Mouse (Mus musculus) lung, adult 2 months (tissue): Measurements from ENCODE around the gene Plxnd1. TPM values are rescaled to one million over a fixed set of nuclear protein-coding genes. Genes with fewer than 3 reads are reported as not detected.

Source experiments
- DNase-seq: peaks from one replicate; pipeline ENCODE4 v3.0.0; 2022
- H3K4me1 ChIP-seq: fragments of 200-500 bp; 2 replicates; pipeline ENCODE4 v1.6.1; 2011; ENCODE audit warnings: low read length; ENCODE audit not compliant: control insufficient read depth, insufficient read depth
- H3K4me3 ChIP-seq: fragments of 200-500 bp; replicated peaks from 2 replicates; pipeline ENCODE3; 2011; ENCODE audit warnings: low read depth, mild to moderate bottlenecking, control low read depth, low read length; ENCODE audit errors: extremely low read depth
- CTCF ChIP-seq: fragments of 200-500 bp; IDR thresholded peaks from 2 replicates; pipeline ENCODE4 v1.5.1; 2011; ENCODE audit warnings: mild to moderate bottlenecking, low read length, control low read depth; ENCODE audit not compliant: insufficient read depth
- POLR2A ChIP-seq: fragments of 200-500 bp; IDR thresholded peaks from 2 replicates; pipeline ENCODE4 v1.6.1; 2011; ENCODE audit warnings: low read depth, mild to moderate bottlenecking, control low read depth, low read length, borderline replicate concordance; ENCODE audit errors: extremely low read depth
- WGBS: fragments of 180-500 bp; shearing (Covaris S2); methylation state at CpG from one replicate; pipeline ENCODE4 v1.1.7; 2018; 5-methylcytosine and 5-hydroxymethylcytosine counted together
- polyA plus RNA-seq: library from polyadenylated mRNA; depleted of rRNA; stranded (reverse); fragments of >200 nt; gene quantifications from 2 replicates; pipeline ENCODE4 v1.2.3, GENCODE M21; 2012; rRNA removed

Gene Plxnd1
- polyA plus RNA-seq, 1 experiment: 146 TPM

GRCm38 (mm10) chr6:115906871-115907270 lies 87.9 kb downstream of the Plxnd1 start:
- WGBS: 77% methylated on average over 2 of the region's 2 CpGs
- DNase-seq: no peak
- H3K4me1 ChIP-seq: peaks cover 37% of the 10 kb centered on the region
- no peak overlapping the region for H3K4me3 ChIP-seq
- TF ChIP-seq CTCF: no peak
- no peak for TF ChIP-seq POLR2A

GRCm38 (mm10) chr6:115906455-115906854 lies 88.3 kb downstream of the Plxnd1 start:
- H3K4me1 ChIP-seq: peaks cover 36% of the 10 kb centered on the region

GRCm38 (mm10) chr6:115905568-115905967 lies 89.2 kb downstream of the Plxnd1 start:
- TF ChIP-seq CTCF (no peak), POLR2A (no peak)
- Histone ChIP-seq H3K4me3 (no peak overlapping the region), H3K4me1 (peaks cover 32% of the 10 kb centered on the region)
- WGBS: 51% methylated on average over 6 of the region's 6 CpGs
- DNase-seq: no peak

More at GRCm38 (mm10) chr6:115906455-115906854, 88.3 kb downstream of the Plxnd1 start:
- no peak for DNase-seq
- WGBS: 50% methylated on average over 1 of the region's 1 CpGs
- TF ChIP-seq CTCF: no peak
- no peak for TF ChIP-seq POLR2A
- H3K4me3 ChIP-seq: no peak overlapping the region

Other genes with a start within 250 kb of the Plxnd1 start
- 2.2 and 21.5 TPM in 2 replicates for gene Tmem40, start 232.6 kb downstream of the Plxnd1 start, polyA plus RNA-seq
- 5.3 and 8.4 TPM in 2 replicates for gene Cand2, start 220.5 kb downstream of the Plxnd1 start, polyA plus RNA-seq
- gene Rpl32, start 186.3 kb downstream of the Plxnd1 start, polyA plus RNA-seq: 276 and 321 TPM in 2 replicates
- 1.7 and 2.0 TPM in 2 replicates for gene Efcab12, start 156.6 kb downstream of the Plxnd1 start, polyA plus RNA-seq
- gene Mbd4, start 141.6 kb downstream of the Plxnd1 start, polyA plus RNA-seq: 1.3 and 2.5 TPM in 2 replicates
- 12.6 and 13.4 TPM in 2 replicates for gene Ift122, start 141.5 kb downstream of the Plxnd1 start, polyA plus RNA-seq
- 1.0 and 1.3 TPM in 2 replicates for gene Rho, start 63.3 kb downstream of the Plxnd1 start, polyA plus RNA-seq
- gene H1foo, start 50.1 kb downstream of the Plxnd1 start, polyA plus RNA-seq: not detected in 2 replicates
- 10.5 and 16.0 TPM in 2 replicates for gene Tmcc1, start 198.5 kb upstream of the Plxnd1 start, polyA plus RNA-seq
- 51.9 and 53.0 TPM in 2 replicates for gene Washc2, start 213.0 kb upstream of the Plxnd1 start, polyA plus RNA-seq